Mouse (Mus musculus): ENCODE results near the gene Rsad2.
"Not testable (repeated sequence)": the region's sequence is repeated elsewhere in the genome, so short reads cannot be mapped to it uniquely, and the experiment has no call there.

The Rsad2 gene

GRCm38 (mm10) chr12:26446377-26447045 lies 9.7 kb downstream of the Rsad2 start:
- no peak for DNase-seq (ENCODE audit: low spot score)

DNA sequence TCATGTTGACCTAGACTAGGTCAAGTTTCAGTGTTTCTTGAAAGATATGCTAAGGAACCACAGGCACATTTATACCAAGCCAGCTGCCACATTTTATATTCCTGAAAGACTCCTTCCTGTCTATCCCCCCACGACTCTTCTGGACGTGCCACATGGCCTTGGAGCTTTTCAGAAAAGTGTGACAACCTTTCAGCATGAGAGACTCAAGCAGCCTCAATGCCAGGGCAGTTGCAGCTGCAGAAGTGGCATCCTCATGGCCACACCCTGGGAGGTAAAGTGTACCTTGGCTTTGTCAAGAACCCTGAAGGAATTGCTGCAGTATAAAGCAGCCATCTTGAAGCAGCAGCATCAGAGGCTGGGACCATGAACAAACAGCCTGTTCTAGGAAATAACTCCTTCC lies 11.7 kb downstream of the Rsad2 start:
- DNase-seq (ENCODE audit: low spot score), result no peak

GRCm38 (mm10) chr12:26444054-26444453 lies 12.2 kb downstream of the Rsad2 start:
- peak; percentile 79 for DNase-seq (ENCODE audit: low spot score)

- DNase-seq (ENCODE audit: low spot score), result no peak
These were observed 16.9 kb downstream of the Rsad2 start for GRCm38 (mm10) chr12:26439366-26439765.

DNA sequence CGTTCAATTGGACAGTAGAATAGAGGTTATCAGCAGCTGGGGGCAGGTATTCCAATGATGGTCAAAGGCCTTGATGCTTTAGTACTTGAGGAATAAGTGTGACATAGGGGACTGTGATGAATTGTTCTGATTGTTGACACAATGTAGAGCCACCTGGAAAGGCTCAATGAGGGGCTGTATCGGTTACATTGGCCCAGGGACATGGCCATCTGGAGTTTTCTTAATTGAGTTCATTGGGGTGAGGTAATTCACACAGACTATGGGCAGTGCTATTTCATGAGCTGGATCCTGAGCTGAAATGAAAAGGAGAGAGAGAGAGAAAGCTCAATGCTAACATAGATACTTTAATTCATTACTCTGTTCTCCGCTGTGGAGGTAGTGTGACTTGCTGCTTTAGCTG lies 18.3 kb downstream of the Rsad2 start:
- no peak for DNase-seq (ENCODE audit: low spot score)

DNA sequence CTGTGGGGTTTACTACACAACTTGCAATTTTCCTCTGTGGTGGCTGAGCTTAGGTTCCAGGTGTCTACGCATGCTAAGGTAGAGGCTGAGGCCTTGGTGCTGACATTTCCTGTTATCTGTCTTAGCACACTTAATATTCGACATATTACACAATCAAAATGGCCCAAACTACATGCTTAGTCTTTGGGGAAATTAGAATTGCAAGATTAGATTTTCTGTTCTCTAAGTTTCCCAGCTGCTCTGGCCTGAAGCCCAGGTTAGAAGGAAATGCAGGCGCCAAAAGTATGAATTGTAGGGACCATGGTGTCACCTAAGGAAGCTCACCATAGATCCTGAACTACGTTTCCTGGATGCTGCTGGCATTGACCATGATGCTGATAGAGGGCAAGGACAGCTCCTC lies 19.9 kb downstream of the Rsad2 start:
- DNase-seq (ENCODE audit: low spot score), result no peak

GRCm38 (mm10) chr12:26428771-26429170 lies 27.5 kb downstream of the Rsad2 start:
- DNase-seq (ENCODE audit: low spot score), result not testable (repeated sequence)

- peak; percentile 48 for DNase-seq (ENCODE audit: low spot score)
These were observed 31.4 kb downstream of the Rsad2 start for GRCm38 (mm10) chr12:26424841-26425240.

GRCm38 (mm10) chr12:26418322-26418721 lies 37.9 kb downstream of the Rsad2 start:
- no peak for DNase-seq (ENCODE audit: low spot score)

GRCm38 (mm10) chr12:26416636-26417295 lies 39.5 kb downstream of the Rsad2 start:
- no peak for DNase-seq (ENCODE audit: low spot score)

DNA sequence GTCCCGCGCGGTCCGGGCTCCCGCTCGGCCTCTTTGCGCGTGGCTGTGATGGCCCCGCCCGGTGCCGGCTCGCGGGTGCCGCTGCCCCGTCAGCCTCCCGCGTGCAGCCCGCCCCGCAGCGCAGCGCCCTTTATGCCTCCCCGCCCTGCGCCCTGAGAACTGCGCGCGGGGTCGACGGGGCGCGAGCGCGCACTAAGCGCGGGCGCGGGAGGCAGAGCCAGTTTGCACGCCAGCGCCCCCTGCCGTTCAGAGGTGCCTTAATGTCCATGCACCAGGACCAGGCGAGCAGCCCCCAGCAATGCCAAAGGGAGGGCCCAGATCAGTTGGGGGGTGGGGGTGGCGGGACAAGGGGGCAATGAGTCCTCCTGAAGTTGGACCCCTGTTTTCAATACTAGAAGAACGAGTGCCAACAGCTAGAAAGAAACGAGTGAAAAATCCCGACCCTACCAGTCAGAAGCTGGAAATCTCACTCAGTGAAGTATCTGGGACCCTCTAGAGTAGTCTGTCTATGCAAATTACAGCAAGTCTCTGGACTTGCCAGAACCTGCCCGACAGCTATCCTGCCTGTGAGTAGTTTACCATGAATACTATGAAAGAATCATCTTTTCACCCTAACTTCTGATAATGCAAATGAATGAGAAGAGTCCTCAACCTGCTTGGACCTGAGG lies 41.0 kb downstream of the Rsad2 start, which contains the start of gene Rnf144a:
Gene Rnf144a, minus strand, starts transcription at position 151 of the 668 bp plus-strand sequence.
- DNase-seq (ENCODE audit: low spot score), result peak; percentile 92

DNA sequence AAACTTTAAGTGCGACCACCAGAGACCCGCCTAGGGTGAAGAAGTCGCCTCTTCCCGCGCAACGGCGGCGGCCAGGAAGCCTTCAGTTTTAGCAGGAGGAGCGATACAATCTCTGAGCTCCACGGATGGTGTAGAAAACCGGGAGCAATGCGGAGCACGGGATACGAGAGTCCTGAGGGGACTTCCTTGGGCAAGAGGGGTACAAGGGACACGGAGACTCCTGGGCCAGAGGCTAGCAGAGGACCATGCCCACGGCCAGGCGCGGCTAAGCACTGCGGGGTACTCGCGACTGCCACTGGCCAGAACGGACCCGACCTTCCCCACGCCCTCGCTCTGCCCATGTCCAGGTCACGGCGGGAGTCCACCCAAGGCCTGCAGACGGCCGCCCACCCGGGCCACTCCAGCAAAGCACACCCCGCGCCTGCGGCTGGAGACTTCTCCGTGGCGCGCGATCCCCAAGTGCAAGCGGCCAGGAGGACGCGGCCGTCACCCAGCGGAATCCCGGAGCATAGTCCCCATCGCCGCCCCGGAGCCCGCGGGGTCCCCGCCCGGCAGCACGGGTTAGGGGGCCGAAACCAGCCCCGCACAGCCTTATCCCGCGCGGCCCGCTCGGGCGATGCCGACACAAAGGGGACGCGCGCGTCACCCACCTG lies 41.7 kb downstream of the Rsad2 start:
- no peak for DNase-seq (ENCODE audit: low spot score)

GRCm38 (mm10) chr12:26413961-26414411 lies 42.3 kb downstream of the Rsad2 start:
- DNase-seq (ENCODE audit: low spot score), result no peak

GRCm38 (mm10) chr12:26412802-26413201 lies 43.5 kb downstream of the Rsad2 start:
- DNase-seq (ENCODE audit: low spot score), result no peak

DNA sequence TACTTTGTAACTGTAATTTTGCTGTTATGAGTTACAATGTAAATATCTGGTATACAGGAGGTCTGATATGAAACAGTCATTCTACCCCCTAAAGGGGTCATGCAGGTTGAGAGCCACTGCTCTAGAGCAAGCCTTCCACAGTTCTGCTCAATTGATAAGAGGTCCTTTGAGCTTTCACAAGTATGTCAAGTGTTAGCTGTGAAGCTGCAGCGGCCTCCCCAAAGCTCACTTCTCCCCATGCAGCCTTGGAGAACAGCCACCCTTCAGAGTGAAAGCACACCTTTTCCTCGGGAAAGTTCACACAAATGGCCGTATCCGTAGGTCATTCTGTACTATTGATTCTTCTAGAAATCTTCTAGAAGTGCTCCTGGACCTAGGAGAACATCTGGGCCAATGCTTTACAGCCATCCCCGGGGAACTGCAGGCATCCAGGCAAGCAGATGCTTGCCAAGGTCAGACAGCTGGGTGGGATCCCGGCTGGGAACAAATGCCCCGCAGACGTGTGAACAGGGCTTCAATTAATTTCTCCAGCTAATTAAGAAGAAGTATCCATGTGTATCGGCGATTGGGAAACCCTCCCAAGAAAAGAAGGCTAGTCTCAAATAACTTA lies 44.3 kb downstream of the Rsad2 start:
- DNase-seq (ENCODE audit: low spot score), result no peak

DNA sequence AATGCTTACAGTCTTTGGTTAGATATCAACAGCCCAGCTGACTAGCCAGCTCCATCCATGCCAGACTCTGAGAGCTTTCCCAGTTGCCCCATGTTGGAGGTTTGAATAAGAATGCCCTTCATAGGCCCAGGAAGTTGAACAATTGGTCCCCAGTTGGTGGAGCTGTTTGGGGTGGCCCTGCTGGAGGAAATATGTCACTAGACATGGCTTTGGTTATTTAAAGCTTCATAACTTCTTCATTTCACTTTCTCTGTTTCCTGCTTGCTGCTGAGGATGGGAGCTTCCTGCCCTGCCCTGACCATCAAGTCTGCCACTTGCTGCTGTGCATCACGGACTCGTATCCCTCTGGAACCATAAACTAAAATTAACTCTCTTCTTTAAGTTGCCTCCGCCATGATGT lies 45.8 kb downstream of the Rsad2 start:
- DNase-seq (ENCODE audit: low spot score), result no peak

DNA sequence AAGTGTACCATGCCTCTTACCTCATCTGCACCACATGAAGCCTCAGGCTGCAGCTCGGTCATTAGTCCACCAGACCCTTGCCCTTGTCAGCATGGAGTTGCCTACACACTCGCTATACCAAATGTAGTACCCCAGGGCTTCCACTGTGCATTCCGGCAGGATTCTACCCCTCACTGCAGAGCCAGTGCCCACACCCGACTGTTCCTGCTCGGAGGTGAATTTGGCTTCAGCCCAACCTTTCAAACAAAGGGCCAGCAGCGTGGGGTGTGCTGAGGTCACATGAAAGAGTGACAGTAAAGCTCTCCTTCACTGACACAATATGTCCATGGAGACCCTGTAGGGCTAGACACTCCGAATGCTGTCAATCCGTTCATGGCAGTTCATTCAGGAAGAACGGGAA lies 47.5 kb downstream of the Rsad2 start:
- no peak for DNase-seq (ENCODE audit: low spot score)

DNA sequence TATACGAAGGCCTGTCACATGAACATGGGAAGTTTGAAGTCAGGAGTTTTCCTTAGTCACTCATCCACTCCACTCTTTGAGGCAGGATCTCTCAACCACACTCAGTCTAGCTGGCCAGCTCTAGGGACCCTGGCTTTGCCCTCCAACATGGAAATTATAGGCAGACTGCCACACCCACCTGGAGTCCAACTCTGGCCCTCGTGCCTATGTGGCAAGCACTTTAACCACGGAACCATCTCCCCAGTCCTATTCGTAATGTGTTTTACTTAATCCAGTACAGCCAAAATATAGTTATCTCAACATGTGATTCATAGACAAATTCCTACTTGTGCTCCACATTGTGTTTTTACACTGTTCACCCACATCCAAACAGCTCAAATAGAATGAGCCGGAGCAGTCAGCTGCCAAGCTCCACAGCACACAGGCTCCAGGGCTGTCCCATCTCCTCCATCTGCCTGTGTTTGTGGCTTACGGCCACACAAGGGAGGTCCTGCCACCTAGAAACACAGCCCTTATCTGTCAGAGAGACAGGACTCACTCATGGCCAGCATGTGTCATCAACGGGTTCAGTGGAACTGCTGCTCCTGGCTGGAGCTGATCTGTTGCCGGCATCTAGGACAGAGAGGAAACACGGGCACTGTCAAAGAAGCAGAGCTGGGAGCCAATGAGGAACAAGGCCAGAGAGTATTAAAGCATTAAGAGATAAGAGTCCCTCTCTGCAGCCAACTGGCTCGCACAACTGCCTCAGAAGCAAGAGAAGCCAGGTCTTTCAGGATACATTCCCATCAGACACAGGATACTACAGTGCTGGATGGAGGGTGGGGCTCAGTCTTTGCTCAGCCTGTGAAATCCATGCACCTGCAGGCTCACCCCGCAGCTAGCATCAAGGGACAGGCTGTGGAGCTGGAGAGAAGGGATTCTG lies 51.2 kb downstream of the Rsad2 start:
- peak; percentile 44 for DNase-seq (ENCODE audit: low spot score)

GRCm38 (mm10) chr12:26403372-26404125 lies 52.7 kb downstream of the Rsad2 start:
- DNase-seq (ENCODE audit: low spot score), result no peak

Data from layer of hippocampus, adult 11-12 months (tissue).